Mouse (Mus musculus): Measurements from ENCODE around the gene Dennd1b.

Gene Dennd1b

GRCm38 (mm10) chr1:138963161-138963867 lies at the start of gene Dennd1b:
Dennd1b (plus strand) TSS chr1:138963435.
- peak; percentile 72 for DNase-seq (ENCODE audit: low spot score)

- DNase-seq (ENCODE audit: low spot score) = no peak
These were observed 47.6 kb upstream of the Dennd1b start for GRCm38 (mm10) chr1:138915596-138915995.

GRCm38 (mm10) chr1:138919601-138920000 lies 43.6 kb upstream of the Dennd1b start:
- no peak for DNase-seq (ENCODE audit: low spot score)

- no peak for DNase-seq (ENCODE audit: low spot score)
These were observed 43.2 kb upstream of the Dennd1b start for GRCm38 (mm10) chr1:138920082-138920481.

GRCm38 (mm10) chr1:138920799-138921198 lies 42.4 kb upstream of the Dennd1b start:
- DNase-seq (ENCODE audit: low spot score) = no peak

GRCm38 (mm10) chr1:138922886-138923285 lies 40.3 kb upstream of the Dennd1b start:
- no peak for DNase-seq (ENCODE audit: low spot score)

- no peak for DNase-seq (ENCODE audit: low spot score)
These were observed 39.0 kb upstream of the Dennd1b start for GRCm38 (mm10) chr1:138924282-138924681.

GRCm38 (mm10) chr1:138928671-138929483 lies 34.4 kb upstream of the Dennd1b start:
- DNase-seq (ENCODE audit: low spot score) = no peak

- no peak for DNase-seq (ENCODE audit: low spot score)
These were observed 33.2 kb upstream of the Dennd1b start for GRCm38 (mm10) chr1:138929985-138930384.

GRCm38 (mm10) chr1:138930856-138931255 lies 32.4 kb upstream of the Dennd1b start:
- DNase-seq (ENCODE audit: low spot score) = no peak

- DNase-seq (ENCODE audit: low spot score) = no peak
These were observed 27.1 kb upstream of the Dennd1b start for GRCm38 (mm10) chr1:138936169-138936568.

- DNase-seq (ENCODE audit: low spot score) = no peak
These were observed 25.4 kb upstream of the Dennd1b start for GRCm38 (mm10) chr1:138937686-138938370.

GRCm38 (mm10) chr1:138939579-138940139 lies 23.6 kb upstream of the Dennd1b start:
- no peak for DNase-seq (ENCODE audit: low spot score)

GRCm38 (mm10) chr1:138940407-138940806 lies 22.8 kb upstream of the Dennd1b start:
- no peak for DNase-seq (ENCODE audit: low spot score)

GRCm38 (mm10) chr1:138952173-138952572 lies 11.1 kb upstream of the Dennd1b start:
- no peak for DNase-seq (ENCODE audit: low spot score)

- no peak for DNase-seq (ENCODE audit: low spot score)
These were observed 8.3 kb upstream of the Dennd1b start for GRCm38 (mm10) chr1:138954978-138955377.

- DNase-seq (ENCODE audit: low spot score) = no peak
These were observed 7.8 kb upstream of the Dennd1b start for GRCm38 (mm10) chr1:138955455-138955854.

- DNase-seq (ENCODE audit: low spot score) = no peak
These were observed 6.7 kb upstream of the Dennd1b start for GRCm38 (mm10) chr1:138956511-138956910.

- DNase-seq (ENCODE audit: low spot score) = no peak
These were observed 6.1 kb upstream of the Dennd1b start for GRCm38 (mm10) chr1:138957111-138957510.

GRCm38 (mm10) chr1:138958863-138959262 lies 4.4 kb upstream of the Dennd1b start:
- no peak for DNase-seq (ENCODE audit: low spot score)

GRCm38 (mm10) chr1:138959903-138960483 lies 3.2 kb upstream of the Dennd1b start:
- no peak for DNase-seq (ENCODE audit: low spot score)
